Comparison of ENCODE assay signal across 8 mouse cellular contexts in the genomic region with DNA sequence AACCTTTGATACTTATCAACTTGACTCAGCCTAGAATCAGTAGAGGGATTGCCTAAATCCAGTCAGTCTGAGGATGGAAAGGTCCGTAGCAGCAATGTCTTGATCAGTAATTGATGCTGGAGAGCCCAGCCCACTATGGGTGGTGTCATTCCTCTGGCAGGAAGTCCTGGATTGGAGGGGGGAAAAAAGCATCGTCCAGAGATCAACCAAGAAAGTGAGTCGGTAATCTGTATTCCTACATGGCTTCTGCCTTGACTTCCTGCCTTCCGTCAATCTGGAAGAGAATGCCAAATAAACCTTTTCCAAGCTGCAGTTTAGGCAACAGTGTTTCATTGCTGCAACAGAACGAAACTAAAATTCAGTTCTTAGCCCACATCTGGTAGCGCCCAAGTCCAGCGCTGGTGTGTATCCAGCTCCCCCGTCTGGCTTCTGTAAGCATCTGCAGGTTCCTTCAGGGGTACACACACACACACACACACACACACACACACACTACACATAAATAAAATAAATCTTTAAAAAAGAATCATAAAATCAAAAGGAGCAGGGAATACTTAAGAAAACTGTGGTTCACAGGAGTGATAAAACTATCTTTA. TPM values are rescaled to one million over a fixed set of nuclear protein-coding genes. Genes with fewer than 3 reads are reported as not detected.
DNase-seq lines count a peak whose midpoint lies in the region; ATAC-seq and TF ChIP-seq lines count a peak whose summit lies in the region.

No protein-coding gene starts in this region.

- H3K27me3 ChIP-seq in heart, adult 2 months (ENCODE audit: control insufficient read depth, insufficient read depth, low read length), result no peaks in the 10 kb centered on the region
- no peaks in the 10 kb centered on the region for H3K27me3 ChIP-seq in forebrain, postnatal 0 days (ENCODE audit: insufficient read depth, low read length)
- no peaks in the 10 kb centered on the region for H3K27me3 ChIP-seq in liver, embryonic 14.5 days (ENCODE audit: control insufficient read depth, insufficient read depth, low read length)

- H3K9ac ChIP-seq in heart, adult 2 months (ENCODE audit: low read depth, low read length), result peak overlapping the region; percentile 82; the same call in 1 of the 2 replicates
- H3K9ac ChIP-seq in ES-E14 (ENCODE audit: insufficient read depth, low read depth, low read length, poor library complexity, severe bottlenecking), result no peak overlapping the region
- peak overlapping the region; percentile 78; the same call in 1 of the 2 replicates for H3K9ac ChIP-seq in forebrain, postnatal 0 days
- H3K9ac ChIP-seq in liver, embryonic 14.5 days (replicated peaks), result no peak overlapping the region; the same call in 1 of the 2 replicates

- TF ChIP-seq POLR2A in heart, adult 2 months (IDR thresholded peaks at IDR 0.05; ENCODE audit: insufficient read depth, low read depth, low read length), result no peak

- no peaks in the 10 kb centered on the region for H3K9me3 ChIP-seq in ES-E14 (ENCODE audit: control insufficient read depth, insufficient read depth, low read depth, low read length)
- H3K9me3 ChIP-seq in forebrain, postnatal 0 days (ENCODE audit: low read length), result no peaks in the 10 kb centered on the region
- H3K9me3 ChIP-seq in liver, embryonic 14.5 days (ENCODE audit: control insufficient read depth, low read length), result no peaks in the 10 kb centered on the region

- H3K4me2 ChIP-seq in forebrain, postnatal 0 days (ENCODE audit: low read depth), result peak overlapping the region; percentile 75
- peak overlapping the region; percentile 73 for H3K4me2 ChIP-seq in liver, embryonic 14.5 days (ENCODE audit: low read depth)

- H3K4me3 ChIP-seq in heart, adult 2 months, result peak overlapping the region; percentile 81
- peak overlapping the region; percentile 98; a peak in 2 of 4 replicates for H3K4me3 ChIP-seq in ES-E14 (ENCODE audit: insufficient read depth in 1 of 2, low read depth in 1 of 2, low read length in 2 of 2, poor library complexity in 1 of 2, severe bottlenecking in 1 of 2)
- peak overlapping the region; percentile 74 for H3K4me3 ChIP-seq in forebrain, postnatal 0 days (ENCODE audit: low read depth, low read length)
- H3K4me3 ChIP-seq in liver, embryonic 14.5 days (ENCODE audit: insufficient read depth in 1 of 2, low read depth in 2 of 2, low read length in 2 of 2), result peak overlapping the region in 1 of 2 experiments; percentile 73; a peak in 2 of 4 replicates

- intact Hi-C loops in heart, adult 2 months (cut with DNase I), result loop anchor here (5.0 kb wide), 2 partner anchors 78 to 207 kb away; partner anchors contain the start of gene Vps36
- intact Hi-C loops in gastrocnemius, postnatal 14 days (cut with DNase I; ENCODE audit: low total_unique reads), result no loop called here

- H3K4me1 ChIP-seq in heart, adult 2 months (ENCODE audit: control insufficient read depth, insufficient read depth, low read length), result peaks cover 3% of the 10 kb centered on the region; the same call in 1 of the 2 replicates
- peaks cover 0 to 3% of the 10 kb centered on the region in 2 experiments; a peak in 1 of 4 replicates for H3K4me1 ChIP-seq in ES-E14 (ENCODE audit: control insufficient read depth in 2 of 2, insufficient read depth in 2 of 2, low read length in 2 of 2, poor library complexity in 1 of 2)
- H3K4me1 ChIP-seq in forebrain, postnatal 0 days (ENCODE audit: insufficient read depth), result peaks cover 6% of the 10 kb centered on the region; the same call in 1 of the 2 replicates
- peaks cover 0 to 17% of the 10 kb centered on the region in 2 experiments; a peak in 2 of 4 replicates for H3K4me1 ChIP-seq in liver, embryonic 14.5 days (replicated peaks; ENCODE audit: control insufficient read depth in 2 of 2, insufficient read depth in 2 of 2, low read length in 1 of 2)

- no peaks in the 10 kb centered on the region for H3K79me2 ChIP-seq in heart, adult 2 months (replicated peaks; ENCODE audit: control insufficient read depth, insufficient read depth, low read length)

- no peak for TF ChIP-seq CTCF in heart, adult 2 months (IDR thresholded peaks at IDR 0.05)
- TF ChIP-seq CTCF in forebrain, postnatal 0 days (IDR thresholded peaks at IDR 0.05; ENCODE audit: low read depth), result no peak
- TF ChIP-seq CTCF in liver, embryonic 14.5 days (IDR thresholded peaks at IDR 0.05; ENCODE audit: low read depth), result no peak; the same call in 1 of the 2 replicates

- no peak for DNase-seq in heart, adult 2 months
- DNase-seq in heart, adult 18-20 months, result no peak
- no peak for DNase-seq in ES-E14 (ENCODE audit: low read depth, low spot score)
- no peak for DNase-seq in forebrain, postnatal 0 days
- DNase-seq in liver, embryonic 14.5 days (ENCODE audit: low read depth in 3 of 3, low spot score in 3 of 3), result no peak
- no peak for DNase-seq in spleen, postnatal 36 days (ENCODE audit: low spot score in 2 of 2)
- no peak for DNase-seq in right cerebral cortex, postnatal 14 days
- DNase-seq in gastrocnemius, postnatal 14 days, result no peak

- in situ Hi-C loops in ES-E14 (cut with MboI; ENCODE audit: low sequenced_read_pairs in 2 of 2, unreplicated experiment in 2 of 2), result no loop called here

- no peak for TF ChIP-seq EP300 in heart, adult 2 months (IDR thresholded peaks at IDR 0.05; ENCODE audit: insufficient read depth, low read depth, low read length)
- no peak for TF ChIP-seq EP300 in liver, embryonic 14.5 days (IDR thresholded peaks at IDR 0.05; ENCODE audit: low read depth)

- 68% methylated on average over 8 of the region's 8 CpGs for WGBS in heart, adult 2 months
- 85% methylated on average over 8 of the region's 8 CpGs for WGBS in forebrain, postnatal 0 days
- 67% methylated on average over 8 of the region's 8 CpGs for WGBS in liver, embryonic 14.5 days (ENCODE audit: insufficient replicate concordance)

- ATAC-seq in forebrain, postnatal 0 days, result no peak
- ATAC-seq in liver, embryonic 14.5 days (ENCODE audit: insufficient read depth), result no peak

- H3K27ac ChIP-seq in heart, adult 2 months, result peak overlapping the region; percentile 97
- no peak overlapping the region for H3K27ac ChIP-seq in ES-E14 (ENCODE audit: insufficient read depth, low read depth, low read length, poor library complexity, severe bottlenecking)
- peak overlapping the region; percentile 77 for H3K27ac ChIP-seq in forebrain, postnatal 0 days (ENCODE audit: low read depth, low read length)
- no peak overlapping the region for H3K27ac ChIP-seq in liver, embryonic 14.5 days

- peaks cover 2% of the 10 kb centered on the region; the same call in 1 of the 2 replicates for H3K36me3 ChIP-seq in heart, adult 2 months (ENCODE audit: control insufficient read depth, insufficient read depth, low read length)
- H3K36me3 ChIP-seq in ES-E14 (ENCODE audit: control insufficient read depth, insufficient read depth, low read length, poor library complexity, severe bottlenecking), result peaks cover 1% of the 10 kb centered on the region; the same call in 1 of the 2 replicates
- H3K36me3 ChIP-seq in forebrain, postnatal 0 days (ENCODE audit: insufficient read depth), result no peaks in the 10 kb centered on the region
- H3K36me3 ChIP-seq in liver, embryonic 14.5 days (replicated peaks; ENCODE audit: control insufficient read depth, insufficient read depth, low read depth), result no peaks in the 10 kb centered on the region

TF ChIP-seq in ES-E14, 5 proteins besides CTCF, POLR2A, EP300 and RAD21:
- no peak for TF ChIP-seq MAFK (IDR thresholded peaks at IDR 0.05; ENCODE audit: insufficient read depth, low read depth, low read length)
- TF ChIP-seq ZNF384 (IDR thresholded peaks at IDR 0.05; ENCODE audit: low read depth, low read length), result no peak
- TF ChIP-seq CHD2 (IDR thresholded peaks at IDR 0.05; ENCODE audit: low read depth, low read length), result no peak
- TF ChIP-seq ZC3H11A (IDR thresholded peaks at IDR 0.05; ENCODE audit: borderline replicate concordance, low read depth, low read length), result no peak
- TF ChIP-seq HCFC1 (IDR thresholded peaks at IDR 0.05; ENCODE audit: borderline replicate concordance, insufficient read depth, low read length), result no peak

RNA-seq across cellular contexts. Expression of gene Slc25a15, which starts 1.0 kb away (rescaled TPM):
- total RNA-seq in heart, adult 2 months (2021), result 10 to 100 TPM; 12.7 to 13.4 TPM
- polyA plus RNA-seq in heart, adult 2 months (2012; rRNA removed), result 3.9 and 7.4 TPM in 2 replicates
- 10 to 100 TPM; 11.9 to 12.7 TPM for total RNA-seq in heart, adult 18-20 months (2021)
- total RNA-seq in ES-E14 (2012; rRNA removed), result 18.0 and 22.1 TPM in 2 replicates
- total RNA-seq in forebrain, postnatal 0 days (2014; rRNA removed), result 6.9 and 7.2 TPM in 2 replicates
- polyA plus RNA-seq in forebrain, postnatal 0 days (2015; fragmentation: Nextera tagmentation; extraction: Ambion mirVana), result 6.0 and 7.3 TPM in 2 replicates
- 6.5 and 8.7 TPM in 2 replicates for polyA plus RNA-seq in liver, embryonic 14.5 days (2012; rRNA removed)
- 17.2 and 19.3 TPM in 2 replicates for polyA plus RNA-seq in liver, embryonic 14.5 days (2014; fragmentation: Nextera tagmentation; extraction: Ambion mirVana)
- 10 to 100 TPM; 11.0 to 11.6 TPM for total RNA-seq in gastrocnemius, postnatal 14 days (2021)

RNA-seq across cellular contexts. Expression of gene Mrps31, which starts 11.8 kb away (rescaled TPM):
- total RNA-seq in heart, adult 2 months (2021), result 10 to 100 TPM; 51.1 to 59.2 TPM
- polyA plus RNA-seq in heart, adult 2 months (2012; rRNA removed), result 12.5 and 25.2 TPM in 2 replicates
- 10 to 100 TPM; 58.5 to 60.6 TPM for total RNA-seq in heart, adult 18-20 months (2021)
- 37.6 and 54.7 TPM in 2 replicates for total RNA-seq in ES-E14 (2012; rRNA removed)
- 24.9 and 33.7 TPM in 2 replicates for total RNA-seq in forebrain, postnatal 0 days (2014; rRNA removed)
- polyA plus RNA-seq in forebrain, postnatal 0 days (2015; fragmentation: Nextera tagmentation; extraction: Ambion mirVana), result 31.2 and 34.3 TPM in 2 replicates
- 6.5 and 12.0 TPM in 2 replicates for polyA plus RNA-seq in liver, embryonic 14.5 days (2012; rRNA removed)
- 28.3 and 29.3 TPM in 2 replicates for polyA plus RNA-seq in liver, embryonic 14.5 days (2014; fragmentation: Nextera tagmentation; extraction: Ambion mirVana)
- 10 to 100 TPM; 35.9 to 39.3 TPM for total RNA-seq in gastrocnemius, postnatal 14 days (2021)

Comparison
In these comparisons a context has a peak if more than half of its experiments do, and no peak if none do; other contexts are left out.
1. H3K27ac ChIP-seq: peak in heart, adult 2 months (single experiment) and forebrain, postnatal 0 days (single experiment); none in ES-E14 (single experiment) and liver, embryonic 14.5 days (single experiment).
2. H3K9ac ChIP-seq: peak in heart, adult 2 months (single experiment) and forebrain, postnatal 0 days (single experiment); none in ES-E14 (single experiment) and liver, embryonic 14.5 days (single experiment).